Mouse (Mus musculus): Measurements from ENCODE around the gene 5730596B20Rik. TPM values are rescaled to one million over a fixed set of nuclear protein-coding genes. Genes with fewer than 3 reads are reported as not detected.
A peak's percentile ranks its signal among the peaks of the same experiment; 100 is the strongest.

Gene 5730596B20Rik
- polyA plus RNA-seq, 2 experiments, result 0.29 to 0.44 TPM

DNA sequence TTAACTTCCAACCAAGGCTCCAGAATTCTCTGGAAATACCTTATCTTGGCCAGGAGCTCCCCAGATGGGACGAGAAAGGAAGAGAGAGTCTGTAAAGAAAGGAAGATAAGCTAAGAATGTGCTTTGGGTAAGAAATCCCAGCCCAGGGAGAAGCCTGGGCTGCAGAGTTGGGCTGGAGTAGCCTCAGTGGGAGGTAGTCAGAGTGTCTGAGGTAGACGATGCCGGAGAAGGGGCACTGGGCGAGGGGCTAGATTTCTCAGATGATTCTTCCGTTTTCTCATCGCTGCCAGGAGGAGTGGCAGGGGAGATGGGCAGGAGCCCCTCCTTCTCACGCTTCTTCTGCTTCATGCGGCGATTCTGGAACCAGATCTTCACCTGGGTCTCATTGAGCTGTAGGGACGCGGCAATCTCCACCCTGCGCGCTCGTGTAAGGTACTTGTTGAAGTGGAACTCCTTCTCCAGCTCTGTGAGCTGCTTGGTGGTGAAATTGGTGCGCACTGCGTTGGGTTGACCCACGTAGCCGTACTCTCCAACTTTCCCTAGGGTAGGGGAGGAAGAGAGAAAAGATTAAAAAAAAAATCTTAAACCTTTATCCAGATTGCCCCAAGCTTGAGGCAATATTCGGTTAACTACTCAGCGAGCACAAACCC lies 20.6 kb upstream of the 5730596B20Rik start:
- Histone ChIP-seq H3K36me3 (ENCODE audit: control insufficient read depth, insufficient read depth, low read length) (no peaks in the 10 kb centered on the region), H3K4me2 (replicated peaks; ENCODE audit: low read depth, low read length, severe bottlenecking) (no peak overlapping the region), H3K27ac (replicated peaks; ENCODE audit: low read depth, low read length) (no peak overlapping the region), H3K9ac (ENCODE audit: low read depth, low read length, severe bottlenecking) (no peak overlapping the region), H3K9me3 (ENCODE audit: control insufficient read depth, low read length) (no peaks in the 10 kb centered on the region), H3K4me3 (replicated peaks; ENCODE audit: low read length) (0 out of 2 replicates have a peak overlapping the region, but pooled peaks have one; percentile 13), H3K27me3 (ENCODE audit: control insufficient read depth, insufficient read depth, low read length) (peaks cover 90% of the 10 kb centered on the region), H3K4me1 (ENCODE audit: control insufficient read depth, insufficient read depth, low read length) (peaks cover 23% of the 10 kb centered on the region)
- no peak for DNase-seq (ENCODE audit: low spot score)
- no peak for ATAC-seq (ENCODE audit: low FRiP score, low read depth)
- WGBS, result 5% methylated on average over 20 of the region's 20 CpGs
- TF ChIP-seq POLR2A (IDR thresholded peaks at IDR 0.05; ENCODE audit: borderline replicate concordance, extremely low read depth, insufficient read depth, insufficient read length), result no peak

GRCm38 (mm10) chr6:52157466-52158275 lies 19.6 kb upstream of the 5730596B20Rik start:
- peak overlapping the region; percentile 99 for H3K4me2 ChIP-seq (replicated peaks; ENCODE audit: low read depth, low read length, severe bottlenecking)
- H3K9me3 ChIP-seq (ENCODE audit: control insufficient read depth, low read length), result no peaks in the 10 kb centered on the region
- peaks cover 23% of the 10 kb centered on the region for H3K4me1 ChIP-seq (ENCODE audit: control insufficient read depth, insufficient read depth, low read length)
- under 1% methylated on average over 32 of the region's 32 CpGs for WGBS
- H3K27me3 ChIP-seq (ENCODE audit: control insufficient read depth, insufficient read depth, low read length), result peaks cover 90% of the 10 kb centered on the region
- peak overlapping the region; percentile 76 for H3K4me3 ChIP-seq (replicated peaks; ENCODE audit: low read length)
- ATAC-seq (ENCODE audit: low FRiP score, low read depth) (no peak; the same call in 1 of the 2 replicates), DNase-seq (ENCODE audit: low spot score) (no peak)
- no peak for TF ChIP-seq POLR2A (IDR thresholded peaks at IDR 0.05; ENCODE audit: borderline replicate concordance, extremely low read depth, insufficient read depth, insufficient read length)
- no peaks in the 10 kb centered on the region for H3K36me3 ChIP-seq (ENCODE audit: control insufficient read depth, insufficient read depth, low read length)
- H3K9ac ChIP-seq (ENCODE audit: low read depth, low read length, severe bottlenecking), result no peak overlapping the region
- no peak overlapping the region for H3K27ac ChIP-seq (replicated peaks; ENCODE audit: low read depth, low read length)

- Histone ChIP-seq H3K9ac (ENCODE audit: low read depth, low read length, severe bottlenecking) (peak within 1 kb of the TSS; percentile 53), H3K9me3 (ENCODE audit: control insufficient read depth, low read length) (no peaks in the 10 kb centered on the region), H3K27ac (replicated peaks; ENCODE audit: low read depth, low read length) (peak within 1 kb of the TSS; percentile 43; the same call in 1 of the 2 replicates), H3K4me1 (ENCODE audit: control insufficient read depth, insufficient read depth, low read length) (peaks cover 23% of the 10 kb centered on the region), H3K4me2 (replicated peaks; ENCODE audit: low read depth, low read length, severe bottlenecking) (peak within 1 kb of the TSS; percentile 99), H3K4me3 (replicated peaks; ENCODE audit: low read length) (peak within 1 kb of the TSS; percentile 76), H3K36me3 (ENCODE audit: control insufficient read depth, insufficient read depth, low read length) (no peaks in the 10 kb centered on the region), H3K27me3 (ENCODE audit: control insufficient read depth, insufficient read depth, low read length) (peaks cover 92% of the 10 kb centered on the region)
- DNase-seq (ENCODE audit: low spot score) (peak; percentile 88), ATAC-seq (ENCODE audit: low FRiP score, low read depth) (peak; percentile 81)
- 3% methylated on average over 49 of the region's 55 CpGs for WGBS
- TF ChIP-seq POLR2A (IDR thresholded peaks at IDR 0.05; ENCODE audit: borderline replicate concordance, extremely low read depth, insufficient read depth, insufficient read length), result no peak
Observed at GRCm38 (mm10) chr6:52158276-52159051, 18.8 kb upstream of the 5730596B20Rik start, which contains the start of gene Hoxa1. TSS of gene Hoxa1 (minus strand) at chr6:52158317.

GRCm38 (mm10) chr6:52159164-52159761 lies 18.0 kb upstream of the 5730596B20Rik start:
- Histone ChIP-seq H3K27ac (replicated peaks; ENCODE audit: low read depth, low read length) (peak overlapping the region; percentile 43; the same call in 1 of the 2 replicates), H3K4me1 (ENCODE audit: control insufficient read depth, insufficient read depth, low read length) (peaks cover 27% of the 10 kb centered on the region), H3K4me3 (replicated peaks; ENCODE audit: low read length) (peak overlapping the region; percentile 76), H3K9me3 (ENCODE audit: control insufficient read depth, low read length) (no peaks in the 10 kb centered on the region), H3K4me2 (replicated peaks; ENCODE audit: low read depth, low read length, severe bottlenecking) (peak overlapping the region; percentile 99), H3K36me3 (ENCODE audit: control insufficient read depth, insufficient read depth, low read length) (no peaks in the 10 kb centered on the region), H3K27me3 (ENCODE audit: control insufficient read depth, insufficient read depth, low read length) (peaks cover 89% of the 10 kb centered on the region), H3K9ac (ENCODE audit: low read depth, low read length, severe bottlenecking) (peak overlapping the region; percentile 53; the same call in 1 of the 2 replicates)
- 12% methylated on average over 12 of the region's 12 CpGs for WGBS
- TF ChIP-seq POLR2A (IDR thresholded peaks at IDR 0.05; ENCODE audit: borderline replicate concordance, extremely low read depth, insufficient read depth, insufficient read length), result no peak
- ATAC-seq (ENCODE audit: low FRiP score, low read depth) (no peak), DNase-seq (ENCODE audit: low spot score) (no peak)

All from limb, embryonic 14.5 days (tissue).